ENCODE assay signal across 20 mouse cellular contexts in the genomic region with DNA sequence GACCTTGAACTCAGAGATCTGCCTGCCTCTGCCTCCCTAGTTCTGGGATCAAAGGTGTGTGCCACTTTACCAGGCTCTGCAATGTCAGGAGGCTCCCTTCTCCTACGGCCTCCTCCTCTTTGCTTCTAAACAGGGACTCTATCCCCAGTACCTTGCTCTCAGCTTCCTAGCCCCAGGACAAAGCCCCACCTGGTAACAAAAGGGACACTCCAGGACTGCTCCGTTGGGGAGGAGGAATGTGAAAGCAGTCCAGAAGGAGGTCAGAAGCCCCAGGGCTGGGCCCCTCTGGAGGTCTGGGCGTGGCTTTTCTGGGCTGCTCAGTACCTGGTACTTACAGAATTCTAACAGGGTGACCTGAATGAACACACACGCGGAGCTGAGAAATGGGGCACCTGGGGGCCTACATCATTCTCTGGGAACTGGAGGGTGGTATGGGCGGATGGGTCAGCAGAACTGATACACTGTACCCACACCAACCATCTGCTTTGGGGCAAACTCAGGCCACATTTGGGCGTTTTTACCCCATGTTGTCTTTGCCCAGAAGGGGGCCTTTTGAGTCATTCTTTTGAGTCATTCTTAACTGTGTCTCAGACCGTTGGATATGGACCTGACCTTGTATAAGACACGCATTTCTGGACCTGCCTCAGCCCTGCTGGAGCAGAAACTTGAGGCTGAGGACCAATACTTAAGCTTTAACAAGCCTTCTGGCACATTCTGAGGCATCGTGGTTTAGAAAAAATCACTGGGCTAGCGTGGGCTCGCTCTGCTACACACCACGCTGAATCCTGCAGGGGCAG. TPM values are rescaled to one million over a fixed set of nuclear protein-coding genes. Genes with fewer than 3 reads are reported as not detected.
A peak's percentile ranks its signal among the peaks of the same experiment; 100 is the strongest.
DNase-seq lines count a peak whose midpoint lies in the region; ATAC-seq and TF ChIP-seq lines count a peak whose summit lies in the region.
"Had no signal": no experiment of that assay in that cellular context is flagged by ENCODE, and none has a peak within 500 bp of the region (broad histone marks: within the 10 kb centered on the region; RNA-seq: fewer than 3 reads in every experiment).

No protein-coding gene starts in this region.

- TF ChIP-seq CTCF in lung, postnatal 0 days (IDR thresholded peaks at IDR 0.05): 0 out of 2 replicates have a peak, but pooled peaks have one; percentile 2

- H3K9ac ChIP-seq in heart, embryonic 11.5 days (ENCODE audit: low read depth, low read length): peak overlapping the region; percentile 22; the same call in 1 of the 2 replicates
- H3K9ac ChIP-seq in lung, postnatal 0 days (replicated peaks; ENCODE audit: low read depth): no peak overlapping the region
- H3K9ac ChIP-seq in intestine, embryonic 16.5 days (ENCODE audit: low read depth, low read length): no peak overlapping the region
- no peak overlapping the region for H3K9ac ChIP-seq in hindbrain, embryonic 16.5 days (ENCODE audit: low read depth, low read length)
- H3K9ac ChIP-seq: forebrain, embryonic 15.5 days; heart, embryonic 15.5 days had no signal

- DNase-seq in heart, postnatal 10 days: no peak
- DNase-seq in lung, postnatal 0 days (ENCODE audit: low spot score): no peak
- DNase-seq in lung, postnatal 10 days: no peak
- DNase-seq in right cerebral cortex, adult 2 months (ENCODE audit: low spot score in 2 of 2): no peak
- DNase-seq: adrenal gland, adult 8-10 months; cerebellum, adult 11 months; cerebellum, postnatal 36 days; lung, adult 2 months; midbrain, embryonic 14.5 days; right cerebral cortex, adult 18-20 months; spleen, adult 18-20 months had no signal

- H3K27ac ChIP-seq in heart, embryonic 11.5 days (ENCODE audit: low read depth, low read length): no peak overlapping the region
- H3K27ac ChIP-seq in lung, postnatal 0 days (ENCODE audit: low read length): no peak overlapping the region
- peak overlapping the region; percentile 4; the same call in 1 of the 2 replicates for H3K27ac ChIP-seq in intestine, embryonic 16.5 days (ENCODE audit: low read length)
- no peak overlapping the region for H3K27ac ChIP-seq in hindbrain, embryonic 16.5 days (ENCODE audit: low read depth, low read length)
- H3K27ac ChIP-seq: forebrain, embryonic 15.5 days had no signal

- no peaks in the 10 kb centered on the region for H3K9me3 ChIP-seq in heart, embryonic 11.5 days (replicated peaks; ENCODE audit: control insufficient read depth, low read length)
- no peaks in the 10 kb centered on the region for H3K9me3 ChIP-seq in lung, postnatal 0 days (ENCODE audit: low read length)
- no peaks in the 10 kb centered on the region for H3K9me3 ChIP-seq in intestine, embryonic 16.5 days (ENCODE audit: control insufficient read depth, low read length)
- no peaks in the 10 kb centered on the region for H3K9me3 ChIP-seq in hindbrain, embryonic 16.5 days (ENCODE audit: control insufficient read depth, low read length)
- H3K9me3 ChIP-seq: forebrain, embryonic 15.5 days; heart, embryonic 15.5 days had no signal

- intact Hi-C loops in heart, postnatal 10 days (cut with DNase I): loop anchor here (5.0 kb wide), 1 partner anchor 35 kb away; no protein-coding TSS in a partner anchor

- no peak overlapping the region for H3K4me3 ChIP-seq in heart, embryonic 11.5 days (ENCODE audit: low read depth, low read length)
- no peak overlapping the region for H3K4me3 ChIP-seq in lung, postnatal 0 days (ENCODE audit: low read depth, low read length)
- no peak overlapping the region for H3K4me3 ChIP-seq in intestine, embryonic 16.5 days (ENCODE audit: low read length)
- no peak overlapping the region for H3K4me3 ChIP-seq in hindbrain, embryonic 16.5 days (ENCODE audit: low read length)
- H3K4me3 ChIP-seq: erythroblast, embryonic 14.5 days; forebrain, embryonic 15.5 days; heart, embryonic 15.5 days had no signal

- WGBS in heart, embryonic 11.5 days (ENCODE audit: insufficient replicate concordance): 68% methylated on average over 13 of the region's 13 CpGs
- 69% methylated on average over 13 of the region's 13 CpGs for WGBS in lung, postnatal 0 days
- 71% methylated on average over 13 of the region's 13 CpGs for WGBS in intestine, embryonic 16.5 days
- WGBS in hindbrain, embryonic 16.5 days: 63% methylated on average over 13 of the region's 13 CpGs

- no peak for TF ChIP-seq EP300 in lung, postnatal 0 days (IDR thresholded peaks at IDR 0.05)

- H3K36me3 ChIP-seq in heart, embryonic 11.5 days (ENCODE audit: control insufficient read depth, insufficient read depth, low read length): no peaks in the 10 kb centered on the region
- H3K36me3 ChIP-seq in lung, postnatal 0 days (ENCODE audit: insufficient read depth, low read length): no peaks in the 10 kb centered on the region
- no peaks in the 10 kb centered on the region for H3K36me3 ChIP-seq in intestine, embryonic 16.5 days (ENCODE audit: control insufficient read depth, insufficient read depth, low read length)
- no peaks in the 10 kb centered on the region for H3K36me3 ChIP-seq in hindbrain, embryonic 16.5 days (ENCODE audit: control insufficient read depth, insufficient read depth, low read length)
- H3K36me3 ChIP-seq: forebrain, embryonic 15.5 days; heart, embryonic 15.5 days had no signal

- H3K27me3 ChIP-seq in heart, embryonic 11.5 days (ENCODE audit: control insufficient read depth, insufficient read depth, low read length): no peaks in the 10 kb centered on the region; the same call in 1 of the 2 replicates
- no peaks in the 10 kb centered on the region for H3K27me3 ChIP-seq in lung, postnatal 0 days (replicated peaks; ENCODE audit: insufficient read depth, low read length)
- H3K27me3 ChIP-seq in intestine, embryonic 16.5 days (replicated peaks; ENCODE audit: control insufficient read depth, insufficient read depth, low read length): no peaks in the 10 kb centered on the region
- H3K27me3 ChIP-seq in hindbrain, embryonic 16.5 days (replicated peaks; ENCODE audit: control insufficient read depth, insufficient read depth, low read length): peaks cover 3% of the 10 kb centered on the region; the same call in 1 of the 2 replicates
- H3K27me3 ChIP-seq: heart, embryonic 15.5 days had no signal

- no peak for ATAC-seq in heart, embryonic 11.5 days (replicated peaks; ENCODE audit: insufficient number of reproducible peaks, low FRiP score, low TSS enrichment)
- ATAC-seq in lung, postnatal 0 days: no peak
- no peak for ATAC-seq in intestine, embryonic 16.5 days
- no peak for ATAC-seq in hindbrain, embryonic 16.5 days
- ATAC-seq: forebrain, embryonic 15.5 days had no signal

- no peak overlapping the region for H3K4me2 ChIP-seq in heart, embryonic 11.5 days
- H3K4me2 ChIP-seq in lung, postnatal 0 days (replicated peaks; ENCODE audit: low read depth, low read length): no peak overlapping the region
- H3K4me2 ChIP-seq in intestine, embryonic 16.5 days (ENCODE audit: low read depth, low read length): no peak overlapping the region
- no peak overlapping the region for H3K4me2 ChIP-seq in hindbrain, embryonic 16.5 days (ENCODE audit: low read length)
- H3K4me2 ChIP-seq: forebrain, embryonic 15.5 days had no signal

- peaks cover 55% of the 10 kb centered on the region for H3K4me1 ChIP-seq in heart, embryonic 11.5 days (ENCODE audit: control insufficient read depth, insufficient read depth, low read length)
- H3K4me1 ChIP-seq in lung, postnatal 0 days (ENCODE audit: insufficient read depth, low read depth, low read length): peaks cover 4% of the 10 kb centered on the region; the same call in 1 of the 2 replicates
- H3K4me1 ChIP-seq in intestine, embryonic 16.5 days (ENCODE audit: control insufficient read depth, insufficient read depth, low read length): peaks cover 47% of the 10 kb centered on the region
- H3K4me1 ChIP-seq in hindbrain, embryonic 16.5 days (ENCODE audit: control insufficient read depth, insufficient read depth, low read depth, low read length): peaks cover 9% of the 10 kb centered on the region

RNA-seq across cellular contexts. Expression of gene Tnni1, which starts 13.1 kb away (rescaled TPM):
- 3,442 and 3,640 TPM in 2 replicates for polyA plus RNA-seq in heart, embryonic 11.5 days (2014; fragmentation: Nextera tagmentation; extraction: Ambion mirVana)
- total RNA-seq in heart, postnatal 10 days (2021): 100 to 1,000 TPM; 610 to 792 TPM
- 26.1 and 31.2 TPM in 2 replicates for polyA plus RNA-seq in lung, postnatal 0 days (2015; fragmentation: Nextera tagmentation; extraction: Ambion mirVana)
- polyA plus RNA-seq in intestine, embryonic 16.5 days (2015; fragmentation: Nextera tagmentation; extraction: Ambion mirVana): 6.4 and 8.7 TPM in 2 replicates
- polyA plus RNA-seq in hindbrain, embryonic 16.5 days (2015; fragmentation: Nextera tagmentation; extraction: Ambion mirVana): 1.1 and 19.6 TPM in 2 replicates
- total RNA-seq: megakaryocyte progenitor cell, adult 5-6 weeks; MEL had no signal
- polyA plus RNA-seq: erythroblast, embryonic 14.5 days; liver, adult 2 months had no signal

RNA-seq across cellular contexts. Expression of gene Lad1, which starts 26.1 kb away (rescaled TPM):
- polyA plus RNA-seq in heart, embryonic 11.5 days (2014; fragmentation: Nextera tagmentation; extraction: Ambion mirVana): 2.3 and 3.1 TPM in 2 replicates
- 10 to 100 TPM in 1 of 2 experiments, 1 to 10 TPM in 1; 9.4 to 10.8 TPM for total RNA-seq in heart, postnatal 10 days (2021)
- 4.4 and 6.0 TPM in 2 replicates for polyA plus RNA-seq in lung, postnatal 0 days (2015; fragmentation: Nextera tagmentation; extraction: Ambion mirVana)
- polyA plus RNA-seq in intestine, embryonic 16.5 days (2015; fragmentation: Nextera tagmentation; extraction: Ambion mirVana): 260 and 283 TPM in 2 replicates
- polyA plus RNA-seq in hindbrain, embryonic 16.5 days (2015; fragmentation: Nextera tagmentation; extraction: Ambion mirVana): 0.47 and 0.93 TPM in 2 replicates
- total RNA-seq: megakaryocyte progenitor cell, adult 5-6 weeks; MEL had no signal
- polyA plus RNA-seq: erythroblast, embryonic 14.5 days had no signal

RNA-seq across cellular contexts. Expression of gene Phlda3, which starts 26.4 kb away (rescaled TPM):
- 61.5 and 68.1 TPM in 2 replicates for polyA plus RNA-seq in heart, embryonic 11.5 days (2014; fragmentation: Nextera tagmentation; extraction: Ambion mirVana)
- 10 to 100 TPM; 35.4 to 36.7 TPM for total RNA-seq in heart, postnatal 10 days (2021)
- 80.7 and 82.0 TPM in 2 replicates for polyA plus RNA-seq in lung, postnatal 0 days (2015; fragmentation: Nextera tagmentation; extraction: Ambion mirVana)
- 36.2 and 36.6 TPM in 2 replicates for polyA plus RNA-seq in intestine, embryonic 16.5 days (2015; fragmentation: Nextera tagmentation; extraction: Ambion mirVana)
- 43.1 and 49.5 TPM in 2 replicates for polyA plus RNA-seq in hindbrain, embryonic 16.5 days (2015; fragmentation: Nextera tagmentation; extraction: Ambion mirVana)

RNA-seq across cellular contexts. Expression of gene Tnnt2, which starts 43.8 kb away (rescaled TPM):
- polyA plus RNA-seq in heart, embryonic 11.5 days (2014; fragmentation: Nextera tagmentation; extraction: Ambion mirVana): 3,916 and 3,947 TPM in 2 replicates
- 1,000 to 10,000 TPM; 7,447 to 7,490 TPM for total RNA-seq in heart, postnatal 10 days (2021)
- polyA plus RNA-seq in lung, postnatal 0 days (2015; fragmentation: Nextera tagmentation; extraction: Ambion mirVana): 84.6 and 115 TPM in 2 replicates
- 23.5 and 26.7 TPM in 2 replicates for polyA plus RNA-seq in intestine, embryonic 16.5 days (2015; fragmentation: Nextera tagmentation; extraction: Ambion mirVana)
- 1.5 and 8.3 TPM in 2 replicates for polyA plus RNA-seq in hindbrain, embryonic 16.5 days (2015; fragmentation: Nextera tagmentation; extraction: Ambion mirVana)
- total RNA-seq: megakaryocyte progenitor cell, adult 5-6 weeks; MEL had no signal
- polyA plus RNA-seq: erythroblast, embryonic 14.5 days had no signal

Comparison
In these comparisons a context has a peak if more than half of its experiments do, and no peak if none do; other contexts are left out.
1. RNA of gene Tnni1, which starts 13.1 kb away (polyA plus RNA-seq): 3,442 to 3,640 TPM in heart, embryonic 11.5 days; 26.1 to 31.2 TPM in lung, postnatal 0 days, 6.4 to 8.7 TPM in intestine, embryonic 16.5 days and 1.1 to 19.6 TPM in hindbrain, embryonic 16.5 days; every median in the first group is over 100 times any median in the second.
2. RNA of gene Lad1, which starts 26.1 kb away (polyA plus RNA-seq): 260 to 283 TPM in intestine, embryonic 16.5 days; 4.4 to 6.0 TPM in lung, postnatal 0 days, 2.3 to 3.1 TPM in heart, embryonic 11.5 days and 0.47 to 0.93 TPM in hindbrain, embryonic 16.5 days; every median in the first group is over 10 times any median in the second.